Mouse (Mus musculus): ENCODE measurements around the gene Uhmk1. TPM values are rescaled to one million over a fixed set of nuclear protein-coding genes. Genes with fewer than 3 reads are reported as not detected.

Gene Uhmk1
- total RNA-seq, 1 experiment from 2014 or later: 69.0 TPM

- ATAC-seq (ENCODE audit: extremely low read depth, insufficient number of reproducible peaks, low FRiP score, poor library complexity, severe bottlenecking): no peak
Measured at GRCm38 (mm10) chr1:170182706-170183105, 32.5 kb downstream of the Uhmk1 start.

- no peak for ATAC-seq (ENCODE audit: extremely low read depth, insufficient number of reproducible peaks, low FRiP score, poor library complexity, severe bottlenecking)
Measured at GRCm38 (mm10) chr1:170176661-170177239, 38.4 kb downstream of the Uhmk1 start.

DNA sequence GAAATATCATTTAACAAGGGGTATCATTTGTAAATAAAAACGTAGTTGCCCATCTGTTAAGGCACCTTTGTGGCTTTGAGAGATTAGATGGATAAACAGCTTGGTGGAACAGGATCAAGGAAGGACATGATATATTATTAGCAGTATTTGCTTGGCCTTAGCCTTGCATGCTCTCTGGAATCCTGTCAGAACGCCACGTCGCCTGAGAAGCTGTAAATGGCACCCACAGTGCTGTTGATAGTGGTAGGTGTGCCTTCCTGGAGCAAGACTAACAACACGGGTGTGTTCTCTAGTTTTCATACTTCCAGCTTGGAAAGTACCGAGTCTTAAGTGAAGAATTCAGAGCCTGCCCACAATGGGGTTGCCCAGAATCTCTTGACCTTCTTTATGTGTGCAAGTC lies 39.3 kb downstream of the Uhmk1 start:
- ATAC-seq (ENCODE audit: extremely low read depth, insufficient number of reproducible peaks, low FRiP score, poor library complexity, severe bottlenecking): no peak

DNA sequence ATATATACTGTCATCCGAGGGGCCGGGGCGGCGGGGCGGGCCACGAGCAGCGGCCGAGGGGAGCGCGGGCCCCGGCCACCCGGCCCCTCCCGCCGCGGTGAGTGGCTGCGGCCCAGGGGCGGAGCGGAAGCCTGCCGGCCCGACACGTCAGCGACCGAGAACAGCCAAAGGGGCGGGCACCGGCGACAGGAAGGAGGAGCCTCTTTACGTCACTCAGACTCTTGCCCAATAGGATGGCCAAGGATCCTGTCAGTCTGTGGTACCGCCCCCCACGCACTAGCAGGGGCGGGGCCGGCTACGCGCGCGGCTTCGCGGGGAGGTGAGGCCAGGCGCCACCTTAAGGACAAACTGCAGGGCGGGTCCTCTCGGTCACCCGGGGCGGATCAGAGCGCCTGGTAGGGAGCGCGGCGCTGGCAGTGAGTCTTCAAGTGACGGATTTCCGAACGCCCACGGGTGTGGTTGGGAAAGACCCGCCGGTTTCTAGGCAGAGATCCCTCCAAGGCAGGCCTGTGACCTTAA lies 40.3 kb downstream of the Uhmk1 start, which contains the start of gene Uap1:
Uap1 (minus strand) TSS at position 144 of the 519 bp plus-strand sequence.
- ATAC-seq (ENCODE audit: extremely low read depth, insufficient number of reproducible peaks, low FRiP score, poor library complexity, severe bottlenecking): peak; percentile 98

GRCm38 (mm10) chr1:170173991-170174813 lies 41.0 kb downstream of the Uhmk1 start:
- ATAC-seq (ENCODE audit: extremely low read depth, insufficient number of reproducible peaks, low FRiP score, poor library complexity, severe bottlenecking): peak; percentile 8; the same call in 1 of the 2 replicates

DNA sequence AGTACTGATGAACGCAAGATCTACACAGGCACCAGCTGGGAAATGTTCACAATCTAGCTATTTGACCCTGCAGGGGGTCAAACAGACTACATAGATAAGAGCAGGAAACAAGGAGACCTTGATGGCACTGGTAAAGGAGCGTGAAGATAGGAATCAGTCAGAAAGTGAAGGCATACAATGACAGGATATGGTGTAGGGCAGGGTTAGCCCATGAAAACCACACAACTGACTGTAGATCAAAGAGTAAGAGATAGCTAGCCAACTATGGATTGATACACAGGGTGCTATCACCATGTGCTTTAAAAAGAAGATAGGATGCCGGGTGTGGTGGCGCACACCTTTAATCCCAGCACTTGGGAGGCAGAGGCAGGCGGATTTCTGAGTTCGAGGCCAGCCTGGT lies 47.4 kb downstream of the Uhmk1 start:
- no peak for ATAC-seq (ENCODE audit: extremely low read depth, insufficient number of reproducible peaks, low FRiP score, poor library complexity, severe bottlenecking)

- no peak for ATAC-seq (ENCODE audit: extremely low read depth, insufficient number of reproducible peaks, low FRiP score, poor library complexity, severe bottlenecking)
Measured at GRCm38 (mm10) chr1:170164913-170165312, 50.3 kb downstream of the Uhmk1 start.

DNA sequence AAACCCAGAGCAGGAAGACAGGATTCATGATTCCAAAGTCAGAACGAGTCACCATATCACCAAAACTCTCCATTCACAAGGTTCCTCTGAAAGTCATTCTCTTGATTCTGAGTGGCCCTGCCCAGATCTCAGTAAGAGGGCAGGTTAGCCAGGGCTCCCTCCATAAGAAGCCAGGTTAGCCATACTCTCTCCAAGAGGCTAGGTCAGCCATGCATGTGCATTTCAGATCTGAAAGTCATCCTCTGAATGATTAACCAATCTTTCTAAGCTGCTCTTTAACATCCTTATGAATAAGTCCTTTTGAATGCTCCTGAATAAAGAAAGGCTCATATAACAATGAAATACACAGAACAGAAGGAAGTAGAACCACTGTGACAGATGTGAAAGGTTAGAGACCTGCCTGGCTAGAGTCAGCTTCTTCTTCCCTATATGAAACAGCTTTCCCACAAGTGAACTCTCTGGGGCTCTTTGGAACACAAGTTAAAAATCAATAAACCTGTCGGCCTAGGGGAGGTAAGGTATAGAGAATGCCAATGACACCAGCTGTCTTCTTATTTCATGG lies 51.1 kb downstream of the Uhmk1 start:
- ATAC-seq (ENCODE audit: extremely low read depth, insufficient number of reproducible peaks, low FRiP score, poor library complexity, severe bottlenecking): no peak

DNA sequence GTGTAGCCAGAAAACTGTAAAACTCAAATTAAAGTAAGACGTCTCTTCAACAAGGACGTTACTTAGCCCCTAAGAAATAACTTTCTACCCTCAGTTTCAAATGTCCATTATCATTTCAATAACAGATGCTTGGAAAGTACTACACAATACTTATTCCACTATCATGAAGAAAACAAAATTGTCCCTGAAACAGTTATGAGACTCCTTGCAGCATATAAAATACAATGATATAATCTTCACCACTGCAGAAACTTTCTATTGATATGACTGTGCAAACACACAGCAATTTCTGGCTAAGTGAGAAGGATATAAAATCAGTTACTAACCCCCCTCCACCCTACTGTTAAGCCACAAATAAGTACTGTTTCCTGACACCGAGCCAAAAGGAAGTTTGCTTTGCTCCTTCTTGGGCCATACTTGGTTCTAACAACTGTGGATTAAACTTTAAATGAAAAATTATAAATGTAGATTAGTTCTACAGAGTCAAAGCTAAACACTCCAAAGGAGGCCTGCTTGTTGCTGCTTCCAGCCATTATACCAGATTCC lies 51.7 kb downstream of the Uhmk1 start:
- no peak for ATAC-seq (ENCODE audit: extremely low read depth, insufficient number of reproducible peaks, low FRiP score, poor library complexity, severe bottlenecking)

DNA sequence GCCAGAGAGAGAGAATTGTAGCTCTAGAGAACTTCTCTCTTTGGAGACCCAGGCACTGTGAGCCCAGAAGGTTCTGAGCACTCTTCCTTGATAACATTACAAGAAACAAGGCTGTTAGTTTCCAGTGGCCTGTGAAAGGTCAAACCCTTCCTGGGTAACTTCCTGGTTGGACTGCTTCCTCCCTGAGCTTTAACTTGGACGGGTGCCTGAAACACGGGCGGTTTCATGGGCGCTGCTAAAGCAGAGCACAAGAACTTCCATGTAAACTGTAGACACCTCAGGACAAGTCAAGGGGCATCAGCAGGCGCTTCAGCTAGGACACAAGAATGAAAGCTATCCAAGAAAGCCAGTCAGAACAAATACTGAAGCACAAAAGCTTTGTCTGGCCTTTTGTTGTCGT lies 53.3 kb downstream of the Uhmk1 start:
- ATAC-seq (ENCODE audit: extremely low read depth, insufficient number of reproducible peaks, low FRiP score, poor library complexity, severe bottlenecking): no peak

DNA sequence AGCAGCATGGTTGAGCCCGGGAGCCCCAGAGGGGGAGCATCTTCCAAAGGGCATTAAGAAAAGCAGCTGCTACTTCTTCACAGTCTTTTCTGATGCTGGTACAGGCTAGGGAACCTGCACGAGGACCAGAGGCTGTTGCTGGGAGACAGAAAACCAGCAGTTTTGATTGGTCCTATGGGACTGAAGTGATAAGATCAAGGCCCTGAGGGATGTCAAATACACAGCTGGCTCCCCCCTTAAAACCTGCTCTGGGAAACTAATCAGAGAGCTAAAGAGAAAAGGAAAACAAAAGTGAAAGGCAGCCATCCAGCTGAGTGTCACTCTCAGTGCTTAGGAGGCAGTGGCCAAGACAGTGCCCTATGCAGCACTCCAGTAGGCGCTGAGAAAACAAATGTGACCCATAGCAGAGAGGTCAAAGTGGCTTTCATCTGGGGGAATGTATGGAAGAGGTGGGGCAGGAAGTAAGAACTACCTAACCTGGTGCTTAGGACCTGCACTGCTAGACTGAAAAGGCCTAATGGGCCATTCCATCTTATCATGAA lies 54.7 kb downstream of the Uhmk1 start:
- ATAC-seq (ENCODE audit: extremely low read depth, insufficient number of reproducible peaks, low FRiP score, poor library complexity, severe bottlenecking): no peak

GRCm38 (mm10) chr1:170159707-170160106 lies 55.5 kb downstream of the Uhmk1 start:
- peak; percentile 33; the same call in 1 of the 2 replicates for ATAC-seq (ENCODE audit: extremely low read depth, insufficient number of reproducible peaks, low FRiP score, poor library complexity, severe bottlenecking)

- no peak for ATAC-seq (ENCODE audit: extremely low read depth, insufficient number of reproducible peaks, low FRiP score, poor library complexity, severe bottlenecking)
Measured at GRCm38 (mm10) chr1:170155761-170156160, 59.4 kb downstream of the Uhmk1 start.

- ATAC-seq (ENCODE audit: extremely low read depth, insufficient number of reproducible peaks, low FRiP score, poor library complexity, severe bottlenecking): no peak
Measured at GRCm38 (mm10) chr1:170155298-170155697, 59.9 kb downstream of the Uhmk1 start.

DNA sequence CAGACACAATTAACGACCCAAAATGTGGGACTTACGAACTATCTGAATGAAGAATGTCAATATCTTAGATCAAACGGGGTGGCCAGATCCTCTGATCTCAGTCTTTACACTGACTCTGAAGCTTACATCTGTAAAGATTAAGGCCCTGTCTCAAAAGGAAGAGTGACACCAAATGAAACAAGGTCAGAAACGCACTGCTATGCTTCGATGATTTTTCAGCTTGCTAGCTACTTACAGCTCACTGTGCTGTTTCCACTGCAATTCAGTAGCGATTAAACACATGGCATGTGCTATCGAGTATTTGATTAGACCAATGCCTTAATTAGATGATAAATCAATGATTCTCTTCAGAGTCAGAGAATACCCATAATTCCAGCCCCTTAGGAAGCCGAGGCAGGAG lies 61.2 kb downstream of the Uhmk1 start:
- no peak for ATAC-seq (ENCODE audit: extremely low read depth, insufficient number of reproducible peaks, low FRiP score, poor library complexity, severe bottlenecking)

DNA sequence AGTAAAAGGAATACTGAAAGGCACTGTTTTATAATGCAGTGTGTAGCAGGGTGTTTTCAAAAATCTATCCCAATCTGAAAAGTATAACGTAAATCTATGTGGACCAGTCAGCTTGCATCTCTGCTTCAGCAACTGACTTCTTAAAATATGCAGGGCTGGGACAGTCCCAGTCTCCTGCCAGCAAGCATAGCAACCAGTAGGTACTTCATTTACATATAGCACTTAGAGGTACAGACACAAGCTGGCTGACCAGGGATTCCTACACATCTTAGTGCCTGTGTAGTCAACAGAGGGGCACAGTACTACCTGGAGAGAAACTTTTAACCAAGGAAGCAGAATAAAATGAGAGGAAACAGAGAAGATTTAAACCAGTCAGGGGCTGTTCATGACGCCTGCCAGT lies 62.6 kb downstream of the Uhmk1 start:
- ATAC-seq (ENCODE audit: extremely low read depth, insufficient number of reproducible peaks, low FRiP score, poor library complexity, severe bottlenecking): peak; percentile 61; the same call in 1 of the 2 replicates

DNA sequence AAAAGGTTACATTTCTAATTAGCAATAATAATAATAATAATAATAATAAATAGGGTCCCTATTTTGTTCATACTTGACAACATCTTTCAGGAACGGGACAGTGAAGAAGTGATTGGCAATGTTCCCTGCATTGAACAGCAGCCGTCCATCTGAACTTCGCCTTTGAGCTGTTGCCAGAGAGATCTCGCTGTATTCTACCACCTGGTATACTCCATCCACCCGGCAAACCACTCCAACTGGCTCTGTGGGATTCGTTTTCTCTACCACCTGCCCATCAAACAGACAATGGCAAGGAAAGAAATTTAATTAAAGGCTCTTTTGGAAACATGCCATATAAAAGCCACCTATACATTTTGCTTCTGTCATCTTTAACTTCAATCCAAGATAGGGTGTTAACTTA lies 64.3 kb downstream of the Uhmk1 start:
- ATAC-seq (ENCODE audit: extremely low read depth, insufficient number of reproducible peaks, low FRiP score, poor library complexity, severe bottlenecking): no peak

GRCm38 (mm10) chr1:170149756-170150155 lies 65.4 kb downstream of the Uhmk1 start:
- ATAC-seq (ENCODE audit: extremely low read depth, insufficient number of reproducible peaks, low FRiP score, poor library complexity, severe bottlenecking): no peak

DNA sequence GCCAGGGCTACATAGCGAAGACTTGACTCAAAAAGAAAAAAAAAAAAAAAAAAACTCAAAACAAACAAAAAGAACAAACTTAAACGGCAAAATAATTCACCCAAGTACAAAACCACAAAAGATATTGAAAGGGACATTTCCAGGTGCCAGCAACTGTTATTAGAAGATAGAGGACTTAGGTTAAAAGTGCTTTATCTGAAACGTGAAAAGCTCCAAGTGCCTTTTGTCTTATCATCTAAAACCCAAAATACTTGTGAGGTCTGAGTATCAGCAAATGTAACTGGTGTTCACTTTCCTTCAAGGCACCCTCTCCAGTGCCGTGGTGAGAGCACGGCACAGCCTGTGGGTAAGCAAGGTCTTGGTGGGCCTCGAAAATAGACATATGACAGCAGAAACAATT lies 66.7 kb downstream of the Uhmk1 start:
- ATAC-seq (ENCODE audit: extremely low read depth, insufficient number of reproducible peaks, low FRiP score, poor library complexity, severe bottlenecking): no peak

Data from neutrophil, adult 5-6 weeks (primary cell).